Mouse (Mus musculus) kidney, postnatal 0 days (tissue): ENCODE data around the gene Sdk1. TPM values are rescaled to one million over a fixed set of nuclear protein-coding genes. Genes with fewer than 3 reads are reported as not detected.
A peak's percentile ranks its signal among the peaks of the same experiment; 100 is the strongest.

ENCODE experiments used
- ATAC-seq: fragments of 200-750 bp; cut with Nextera tagmentation; replicated peaks from 2 replicates; pipeline ENCODE4 v1.8.0; 2017; ENCODE audit warnings: low read depth, moderate number of reproducible peaks, moderate TSS enrichment, moderate library complexity; ENCODE audit not compliant: low FRiP score
- DNase-seq: peaks from one replicate; pipeline ENCODE4 v3.0.0-alpha.2; 2016; ENCODE audit warnings: low spot score
- H3K27ac ChIP-seq: fragments of 300-500 bp; sonication (generic); 2 replicates; pipeline ENCODE4 v1.5.1; 2014; ENCODE audit warnings: mild to moderate bottlenecking
- H3K27me3 ChIP-seq: fragments of 300-500 bp; sonication (generic); 2 replicates; pipeline ENCODE4 v1.6.1; 2014; ENCODE audit warnings: low read length, mixed read lengths; ENCODE audit not compliant: insufficient read depth
- H3K36me3 ChIP-seq: fragments of 300-500 bp; sonication (generic); 2 replicates; pipeline ENCODE4 v1.6.1; 2014; ENCODE audit warnings: low read length, mixed read lengths; ENCODE audit not compliant: insufficient read depth
- H3K4me1 ChIP-seq: fragments of 300-500 bp; sonication (generic); replicated peaks from 2 replicates; pipeline ENCODE4 v1.6.1; 2014; ENCODE audit warnings: antibody characterized with exemption, low read length, mixed read lengths; ENCODE audit not compliant: insufficient read depth
- H3K4me2 ChIP-seq: fragments of 300-500 bp; sonication (generic); 2 replicates; pipeline ENCODE4 v1.6.1; 2014; ENCODE audit warnings: mild to moderate bottlenecking, low read length, moderate library complexity, mixed read lengths
- H3K4me3 ChIP-seq: fragments of 300-500 bp; sonication (generic); replicated peaks from 2 replicates; pipeline ENCODE4 v1.5.1; 2014; ENCODE audit warnings: low read depth, low read length
- H3K9ac ChIP-seq: fragments of 300-500 bp; sonication (generic); 2 replicates; pipeline ENCODE4 v1.6.1; 2014; ENCODE audit warnings: low read depth, low read length
- H3K9me3 ChIP-seq: fragments of 300-500 bp; sonication (generic); replicated peaks from 2 replicates; pipeline ENCODE4 v1.6.1; 2016; ENCODE audit warnings: low read length, inconsistent platforms, mixed read lengths
- CTCF ChIP-seq: IDR thresholded peaks from 2 replicates; pipeline ENCODE4 v1.5.1; 2016; ENCODE audit warnings: antibody characterized with exemption, low read depth, mild to moderate bottlenecking, moderate library complexity
- WGBS: fragments of 180-500 bp; shearing (Covaris S2); extraction: QIAGEN DNeasy Blood & Tissue Kit; methylation state at CpG from one replicate; pipeline ENCODE4 v1.1.7; 2014; 5-methylcytosine and 5-hydroxymethylcytosine counted together
- polyA plus RNA-seq: library from polyadenylated mRNA; unstranded; fragments of >200 nt; fragmentation: Nextera tagmentation; extraction: Ambion mirVana; gene quantifications from 2 replicates; pipeline ENCODE4 v1.2.1, GENCODE M21; 2015

Gene Sdk1
- polyA plus RNA-seq, 1 experiment from 2014 or later, result 2.1 TPM

DNA sequence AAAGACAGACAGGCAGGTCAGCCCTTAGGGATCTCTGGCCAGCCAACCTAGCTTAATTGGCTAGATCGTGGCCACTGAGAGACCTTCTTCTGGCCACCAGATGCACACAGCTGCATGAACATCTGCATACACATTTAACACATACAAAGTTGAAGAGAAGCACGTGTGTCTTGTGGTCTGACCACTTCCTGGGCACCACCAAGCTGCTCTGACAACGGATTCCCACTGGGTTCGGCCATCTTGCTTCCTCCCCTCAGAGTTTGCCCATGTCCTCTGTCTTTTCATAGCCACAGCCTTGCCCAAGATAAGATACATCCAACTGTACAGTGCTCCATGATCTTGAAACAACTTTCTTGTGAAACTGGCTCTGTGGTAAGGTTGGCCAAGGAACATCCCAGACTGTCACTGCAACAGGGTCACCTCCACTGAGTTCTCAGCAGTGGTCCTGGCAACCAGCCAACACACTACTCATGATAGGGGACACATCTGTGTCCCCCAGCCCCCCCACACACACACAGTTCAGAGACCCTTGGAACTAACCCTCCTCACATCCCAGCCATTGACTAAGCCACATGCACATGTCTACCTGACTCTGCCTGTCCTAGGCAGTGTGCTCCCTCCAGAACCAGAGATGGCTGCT is 798.7 kb downstream of the Sdk1 start:
- Histone ChIP-seq H3K36me3 (no peaks in the 10 kb centered on the region), H3K27ac (no peak overlapping the region), H3K4me3 (no peak overlapping the region), H3K4me1 (no peaks in the 10 kb centered on the region), H3K4me2 (no peak overlapping the region), H3K27me3 (no peaks in the 10 kb centered on the region), H3K9ac (no peak overlapping the region), H3K9me3 (no peaks in the 10 kb centered on the region)
- no peak for DNase-seq
- ATAC-seq, result no peak
- WGBS, result 86% methylated on average over 4 of the region's 4 CpGs
- TF ChIP-seq CTCF, result no peak

DNA sequence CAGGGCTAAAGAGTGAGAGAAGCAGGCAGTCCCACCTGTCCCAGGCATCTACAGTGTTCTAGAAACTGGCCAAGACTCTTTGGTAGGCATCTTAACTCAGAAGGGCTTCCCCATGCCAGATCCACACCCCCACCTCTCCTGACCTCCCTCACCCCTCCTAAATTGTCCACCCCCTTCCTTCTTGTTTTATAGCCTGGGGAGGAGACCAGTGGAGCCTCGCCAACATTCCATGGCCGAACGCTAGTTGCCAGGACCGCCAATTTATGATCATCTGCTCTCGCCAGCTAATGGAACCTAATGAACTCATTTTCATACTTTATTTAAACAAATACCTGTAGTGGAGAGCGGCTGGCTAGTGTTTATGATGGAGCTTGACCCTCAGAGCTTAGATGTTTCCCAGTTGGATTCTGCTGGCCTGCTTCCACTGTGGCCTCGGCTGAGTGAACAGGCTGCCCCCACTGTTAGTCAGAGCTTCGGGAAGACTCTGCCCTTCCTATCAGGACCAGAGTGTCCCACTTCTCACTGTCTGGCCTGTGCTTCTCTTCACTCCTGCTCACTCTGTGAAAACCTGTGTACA is 800.0 kb downstream of the Sdk1 start:
- H3K36me3 ChIP-seq, result no peaks in the 10 kb centered on the region
- DNase-seq (peak; percentile 68), ATAC-seq (no peak)
- no peak overlapping the region for H3K9ac ChIP-seq
- H3K4me2 ChIP-seq, result no peak overlapping the region
- H3K27ac ChIP-seq, result no peak overlapping the region
- no peaks in the 10 kb centered on the region for H3K4me1 ChIP-seq
- WGBS, result 24% methylated on average over 8 of the region's 8 CpGs
- no peaks in the 10 kb centered on the region for H3K9me3 ChIP-seq
- H3K27me3 ChIP-seq, result no peaks in the 10 kb centered on the region
- TF ChIP-seq CTCF, result no peak
- H3K4me3 ChIP-seq, result no peak overlapping the region

- Histone ChIP-seq H3K9me3 (no peaks in the 10 kb centered on the region), H3K27me3 (no peaks in the 10 kb centered on the region), H3K4me2 (no peak overlapping the region), H3K36me3 (no peaks in the 10 kb centered on the region), H3K4me3 (no peak overlapping the region), H3K9ac (no peak overlapping the region), H3K4me1 (no peaks in the 10 kb centered on the region), H3K27ac (no peak overlapping the region)
- no peak for ATAC-seq
- 86% methylated on average over 4 of the region's 4 CpGs for WGBS
- no peak for DNase-seq
- TF ChIP-seq CTCF, result no peak
Measured at GRCm38 (mm10) chr5:142061781-142062180, 820.5 kb downstream of the Sdk1 start.

GRCm38 (mm10) chr5:142071322-142071721 is 830.0 kb downstream of the Sdk1 start:
- DNase-seq (no peak), ATAC-seq (no peak)
- Histone ChIP-seq H3K4me1 (no peaks in the 10 kb centered on the region), H3K4me3 (no peak overlapping the region), H3K9me3 (no peaks in the 10 kb centered on the region), H3K4me2 (no peak overlapping the region), H3K27me3 (no peaks in the 10 kb centered on the region), H3K9ac (no peak overlapping the region), H3K27ac (no peak overlapping the region), H3K36me3 (no peaks in the 10 kb centered on the region)
- TF ChIP-seq CTCF, result no peak
- 96% methylated on average over 3 of the region's 3 CpGs for WGBS

GRCm38 (mm10) chr5:142073901-142074300 is 832.6 kb downstream of the Sdk1 start:
- H3K9ac ChIP-seq, result no peak overlapping the region
- no peak for DNase-seq
- TF ChIP-seq CTCF, result no peak
- no peaks in the 10 kb centered on the region for H3K36me3 ChIP-seq
- no peak overlapping the region for H3K4me2 ChIP-seq
- ATAC-seq, result no peak
- no peaks in the 10 kb centered on the region for H3K27me3 ChIP-seq
- H3K9me3 ChIP-seq, result no peaks in the 10 kb centered on the region
- H3K4me3 ChIP-seq, result no peak overlapping the region
- WGBS, result 92% methylated on average over 3 of the region's 3 CpGs
- H3K27ac ChIP-seq, result no peak overlapping the region
- no peaks in the 10 kb centered on the region for H3K4me1 ChIP-seq

- ATAC-seq, result no peak
- no peak overlapping the region for H3K9ac ChIP-seq
- H3K4me1 ChIP-seq, result no peaks in the 10 kb centered on the region
- H3K4me2 ChIP-seq, result no peak overlapping the region
- no peak overlapping the region for H3K4me3 ChIP-seq
- no peak overlapping the region for H3K27ac ChIP-seq
- no peaks in the 10 kb centered on the region for H3K36me3 ChIP-seq
- 57% methylated on average over 13 of the region's 13 CpGs for WGBS
- H3K27me3 ChIP-seq, result no peaks in the 10 kb centered on the region
- TF ChIP-seq CTCF, result no peak
- H3K9me3 ChIP-seq, result no peaks in the 10 kb centered on the region
- DNase-seq, result peak; percentile 12
Measured at GRCm38 (mm10) chr5:142074561-142075500, 833.5 kb downstream of the Sdk1 start.
